Mouse (Mus musculus): ENCODE measurements at regions not wholly inside any gene's neighbourhood (a gene's known extent, or its start where the extent isn't known, plus 50 kb on each side); places are given as distances from the start of the nearest gene placed in this dataset.

DNA sequence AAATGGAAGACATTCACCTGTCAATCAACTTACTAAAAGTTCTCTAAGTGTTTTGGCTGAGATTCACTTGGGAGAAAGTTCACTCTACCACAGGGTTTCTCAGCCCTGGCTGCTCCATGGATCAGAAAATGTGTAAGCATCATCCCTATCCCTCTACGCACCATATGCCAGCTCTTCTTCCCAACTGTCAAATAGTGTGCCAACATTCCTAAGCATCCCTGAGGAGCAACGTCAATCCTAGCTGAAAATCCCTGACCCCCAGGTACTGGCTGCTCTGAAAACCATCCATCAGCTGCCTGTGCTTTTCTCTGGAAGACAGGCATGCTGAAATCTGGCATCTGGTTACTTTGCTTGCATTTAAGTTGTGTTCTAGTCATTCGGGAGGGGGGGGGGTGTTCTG lies 436.5 kb upstream of the Gcfc2 start:
- TF ChIP-seq CTCF (IDR thresholded peaks at IDR 0.05; ENCODE audit: low read depth, low read length) (no peak), POLR2A (IDR thresholded peaks at IDR 0.05; ENCODE audit: insufficient read depth, low read length) (no peak)

Measured in ES-Bruce4 (cell line).